Mouse (Mus musculus): ENCODE results near the gene Erbb4.
A peak's percentile ranks its signal among the peaks of the same experiment; 100 is the strongest.

Erbb4 gene

DNA sequence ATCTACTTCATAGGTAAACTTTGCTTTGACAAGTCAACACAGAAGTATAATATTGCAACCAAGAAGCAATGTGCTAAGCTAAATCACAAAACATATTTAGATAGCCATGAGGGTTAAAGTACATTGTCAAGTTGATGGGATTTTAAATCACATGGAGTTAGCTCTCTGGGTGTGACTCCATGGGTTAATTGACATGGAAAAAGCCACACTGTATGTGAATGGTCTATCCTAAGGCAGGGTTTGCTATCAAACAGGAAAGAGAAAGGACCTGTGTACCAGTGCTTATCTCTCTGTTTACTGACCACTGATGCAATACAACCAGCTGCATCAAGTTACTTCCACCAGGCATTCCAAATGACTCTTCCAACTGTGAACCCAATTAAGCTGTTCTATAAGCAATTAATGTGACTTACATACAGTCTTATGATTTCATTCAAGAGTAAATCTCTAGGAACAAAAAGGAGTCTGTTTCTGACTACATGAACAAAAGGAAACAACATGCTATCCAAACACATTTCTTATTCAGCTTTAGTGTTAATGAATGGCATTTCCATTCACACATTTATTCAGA, 641.4 kb downstream of the Erbb4 start:
- DNase-seq = peak; percentile 80

DNA sequence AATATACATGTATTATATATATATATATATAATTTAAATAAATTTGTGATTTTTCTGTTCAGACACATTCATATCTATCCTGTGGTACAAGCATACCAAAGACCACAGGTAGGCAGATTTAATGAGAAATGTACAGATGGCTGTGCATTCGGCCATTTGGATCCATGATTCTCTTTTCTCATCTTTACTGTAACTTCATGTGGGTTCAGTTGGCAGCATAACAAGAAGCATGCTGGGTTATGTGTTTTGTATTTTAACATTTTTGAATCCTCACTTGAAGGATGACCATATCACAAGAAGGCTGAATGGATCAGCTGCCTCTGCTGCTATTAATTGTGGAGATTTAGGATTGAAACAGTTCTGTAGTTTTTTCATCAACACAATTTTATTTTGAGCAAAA, 656.6 kb downstream of the Erbb4 start:
- no peak for DNase-seq

DNA sequence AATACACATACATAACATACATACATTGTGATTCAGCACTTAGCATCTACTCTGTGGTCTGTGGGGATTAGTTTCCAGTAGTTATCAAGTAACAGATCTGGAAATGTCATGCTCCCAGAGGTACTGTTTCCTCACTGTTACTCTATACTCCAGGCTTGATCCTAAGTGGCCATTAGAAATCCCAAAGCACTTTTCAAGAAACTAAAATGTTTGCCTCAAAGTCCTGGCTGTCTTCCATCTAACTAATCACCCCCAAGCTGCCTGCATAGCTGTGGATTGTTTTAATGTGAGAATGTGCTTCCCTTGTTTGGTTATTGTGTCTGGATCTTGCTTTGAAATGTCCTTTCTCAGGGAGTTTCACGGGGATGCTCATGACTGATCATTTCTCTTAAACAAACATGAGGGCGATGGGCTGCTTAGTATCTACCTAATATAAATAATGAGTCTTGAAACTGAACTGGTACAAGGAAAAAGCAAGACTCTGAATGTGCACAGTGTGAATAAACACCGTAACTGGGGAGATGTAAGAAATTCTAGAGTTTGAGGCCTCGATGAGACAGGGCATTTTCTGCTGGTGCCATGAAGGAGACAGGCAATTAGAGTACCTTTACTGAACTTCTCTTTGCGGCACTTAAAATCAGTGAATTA, 683.4 kb downstream of the Erbb4 start:
- peak; percentile 7 for DNase-seq

DNA sequence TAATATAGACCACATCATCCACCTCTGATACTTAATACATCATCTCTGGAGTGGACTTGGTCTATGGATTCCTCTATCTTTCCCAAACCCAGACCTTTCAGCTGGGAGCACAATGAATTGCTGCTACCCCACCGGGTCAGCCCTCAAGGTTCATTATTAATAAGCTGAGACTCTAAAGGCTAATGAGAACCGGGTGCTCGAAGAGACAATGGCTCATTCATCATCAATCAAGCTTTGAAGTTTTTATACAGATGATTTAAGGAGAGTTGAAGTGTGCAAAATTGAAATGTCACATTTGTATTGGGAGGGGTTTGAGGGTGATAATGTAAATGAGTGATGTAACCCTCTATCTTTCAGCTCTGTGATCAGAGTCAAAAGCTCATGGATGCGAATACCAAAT, 706.7 kb downstream of the Erbb4 start:
- peak; percentile 91 for DNase-seq

DNA sequence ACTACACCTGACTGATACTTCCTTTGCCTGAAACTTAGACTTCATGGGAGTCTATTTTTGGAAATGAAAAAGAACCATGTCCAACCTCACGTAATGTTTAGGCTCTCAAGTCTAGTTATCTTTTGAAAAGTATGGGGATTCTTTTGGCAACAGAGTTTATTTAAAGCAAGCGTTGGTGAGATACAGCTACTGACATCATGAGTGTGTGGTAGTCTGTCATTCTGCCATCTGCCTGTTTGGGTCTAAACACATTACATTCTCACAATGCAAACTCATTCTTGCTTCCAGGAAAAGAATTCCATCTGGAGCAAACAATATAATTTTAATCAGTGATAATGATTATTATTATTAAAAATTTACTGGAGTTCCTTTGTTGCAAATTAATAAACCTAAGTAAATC, 736.3 kb downstream of the Erbb4 start:
- DNase-seq = no peak

DNA sequence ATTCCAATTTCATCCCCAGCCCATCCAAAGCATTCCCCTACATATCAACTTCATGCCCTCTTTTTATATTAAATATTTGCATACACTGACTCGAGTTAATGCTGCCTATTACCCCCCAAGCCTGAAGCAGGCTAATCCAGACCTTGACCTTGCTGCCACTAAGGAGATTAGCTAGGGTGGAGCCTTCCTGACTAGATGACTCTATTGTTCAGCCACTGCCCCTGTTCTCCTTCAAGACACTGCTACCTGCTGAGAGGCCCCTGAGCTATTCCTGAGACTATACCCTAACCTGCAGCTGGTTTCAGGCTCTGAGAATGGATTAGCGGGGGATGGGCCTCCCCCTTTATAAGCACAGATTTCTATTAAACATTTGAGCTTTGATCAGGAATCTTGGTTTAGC, 774.1 kb downstream of the Erbb4 start:
- no peak for DNase-seq

DNA sequence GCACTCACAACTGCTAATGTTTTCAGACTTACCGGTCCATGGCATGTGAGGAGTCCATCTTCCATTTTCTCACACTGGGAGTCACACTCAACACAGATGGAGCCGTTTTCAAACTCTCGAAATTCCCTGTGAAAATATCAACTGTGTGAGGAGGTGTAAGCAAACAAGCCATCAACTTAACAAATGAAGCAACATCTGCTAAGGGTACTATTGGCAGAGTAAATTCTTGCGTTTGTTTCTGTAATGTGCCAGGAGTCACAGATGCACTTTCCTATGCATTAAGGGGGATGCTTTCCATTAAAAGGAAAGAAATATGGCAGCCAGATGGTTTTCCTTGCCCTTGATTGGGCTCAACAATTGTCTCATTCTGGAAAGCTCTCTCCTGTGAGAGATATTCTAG, 802.0 kb downstream of the Erbb4 start:
- DNase-seq = no peak

DNA sequence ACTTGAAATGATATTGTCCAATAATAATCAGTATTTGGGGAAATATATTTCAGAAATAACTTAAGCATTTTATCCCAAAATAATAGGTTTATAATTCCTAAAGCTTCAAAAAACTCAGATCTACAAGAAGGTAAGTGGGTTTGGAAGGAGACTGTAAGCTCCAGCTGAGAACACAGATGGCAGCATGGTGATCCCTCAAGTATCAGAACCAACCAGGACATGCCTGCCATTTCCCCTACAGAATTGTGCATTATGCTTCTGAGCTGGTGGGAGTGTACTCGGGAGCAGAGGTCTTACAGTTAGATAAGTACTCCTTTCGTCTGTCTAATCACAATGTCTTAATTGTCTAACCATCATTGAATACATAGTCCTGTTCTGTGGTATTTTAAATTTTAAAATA, 823.4 kb downstream of the Erbb4 start:
- no peak for DNase-seq

DNA sequence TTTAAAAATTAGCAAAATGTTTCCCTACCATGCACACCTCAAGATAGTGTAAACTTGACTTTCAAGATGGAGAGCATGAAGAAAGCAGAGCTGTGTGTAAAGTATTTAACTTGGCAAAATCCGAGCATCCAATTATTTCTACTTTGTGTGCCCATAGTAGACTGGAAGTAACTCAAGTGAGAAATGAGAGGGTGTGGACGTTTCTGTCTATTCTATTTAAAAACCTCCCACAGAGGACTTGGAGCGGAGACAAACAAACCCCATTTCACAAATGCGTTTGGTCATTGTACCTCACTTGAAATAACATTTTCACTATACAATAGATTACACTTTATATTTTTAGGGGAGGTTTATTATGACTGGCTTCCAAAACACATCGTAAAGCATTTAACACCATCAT, 832.0 kb downstream of the Erbb4 start:
- DNase-seq = peak; percentile 1

DNA sequence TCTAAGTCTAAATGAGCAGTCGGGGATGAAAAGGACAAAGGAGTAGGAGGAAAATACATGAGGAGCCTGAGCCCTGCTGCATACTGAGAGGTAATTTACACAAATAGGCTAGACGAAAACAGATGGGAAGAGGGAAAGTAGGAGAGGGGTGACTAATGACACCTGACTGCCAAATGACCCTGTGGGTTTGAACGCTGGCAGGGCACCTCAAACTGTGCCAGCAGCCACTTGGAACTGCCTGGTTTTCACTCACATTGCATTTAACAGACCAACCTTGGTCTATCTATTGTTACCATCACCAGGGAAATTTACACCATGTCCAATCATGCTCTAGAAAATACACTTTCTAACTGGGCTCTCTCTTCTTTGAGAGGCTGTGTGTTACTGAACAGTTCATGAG, 929.3 kb downstream of the Erbb4 start:
- DNase-seq = peak; percentile 9

DNA sequence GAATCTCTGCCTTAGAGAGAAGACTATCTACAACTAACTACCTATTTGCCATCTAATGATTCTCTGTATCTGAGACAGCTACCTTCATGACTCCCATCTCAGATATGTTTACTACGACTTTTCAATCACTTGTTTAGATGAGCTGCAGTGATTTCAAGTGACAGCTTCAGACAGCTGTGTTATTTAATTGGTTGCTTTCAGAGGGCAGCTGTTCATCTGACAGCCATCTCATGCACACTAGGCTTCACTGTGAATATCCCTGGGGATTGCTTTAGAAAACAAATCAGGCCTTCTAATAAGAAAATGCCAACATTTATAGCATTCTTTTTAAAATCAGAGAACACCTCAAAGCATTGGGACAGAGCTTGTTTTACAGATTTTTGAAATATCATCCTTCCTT, 952.6 kb downstream of the Erbb4 start:
- peak; percentile 46 for DNase-seq

DNA sequence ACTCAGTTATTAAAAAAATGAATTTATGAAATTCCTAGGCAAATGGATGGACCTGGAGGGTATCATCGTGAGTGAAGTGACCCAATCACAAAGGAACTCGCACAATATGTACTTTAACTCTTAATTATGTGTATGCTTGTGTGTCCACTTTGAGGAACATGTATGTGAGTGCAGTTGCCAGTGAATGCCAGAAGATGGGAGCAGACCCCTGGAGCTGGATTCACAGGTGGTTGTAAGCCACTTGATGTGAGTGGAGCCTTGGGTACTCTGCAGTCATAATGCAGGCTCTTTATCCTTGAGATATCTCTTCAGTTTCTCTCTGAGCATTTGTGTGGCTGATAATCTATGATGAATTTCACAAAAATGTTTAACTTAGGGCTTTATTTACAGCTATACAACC, 957.3 kb downstream of the Erbb4 start:
- no peak for DNase-seq

DNA sequence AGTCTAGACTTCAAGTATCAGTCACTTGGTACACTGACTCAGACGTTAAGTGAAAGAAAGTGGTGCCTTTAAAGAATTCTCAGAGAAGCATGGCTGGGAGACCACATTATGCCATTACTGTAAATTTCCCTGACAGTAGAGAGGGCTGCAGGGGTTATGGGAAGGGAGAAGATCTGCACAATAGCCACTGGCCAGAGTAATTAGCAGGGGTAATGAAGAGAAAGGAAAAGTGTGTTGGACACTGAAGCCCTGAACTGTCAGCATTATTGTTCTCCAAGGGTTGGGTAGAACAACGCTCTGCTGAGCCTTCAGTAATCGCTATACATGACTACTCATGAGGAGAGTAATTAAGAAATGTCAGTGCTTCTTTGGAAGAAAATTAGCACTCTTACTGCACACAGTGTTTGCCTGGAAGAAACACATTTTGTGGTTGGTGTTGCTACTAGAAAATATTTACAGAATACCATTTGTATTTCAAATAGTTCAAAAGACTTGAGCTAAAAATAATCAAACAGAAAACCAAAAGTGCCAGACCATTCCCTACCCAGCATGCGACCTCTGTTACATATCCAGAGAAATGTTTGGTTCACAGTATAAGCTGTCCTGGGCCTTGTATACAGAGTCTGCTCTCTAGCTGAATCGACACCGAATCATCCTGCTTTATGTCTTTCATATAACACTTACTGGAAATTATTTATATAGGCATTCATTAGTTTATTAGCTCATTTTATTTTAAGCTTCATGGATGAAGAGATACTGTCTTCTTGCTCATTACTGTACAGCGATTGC, 965.1 kb downstream of the Erbb4 start:
- peak; percentile 92 for DNase-seq

DNA sequence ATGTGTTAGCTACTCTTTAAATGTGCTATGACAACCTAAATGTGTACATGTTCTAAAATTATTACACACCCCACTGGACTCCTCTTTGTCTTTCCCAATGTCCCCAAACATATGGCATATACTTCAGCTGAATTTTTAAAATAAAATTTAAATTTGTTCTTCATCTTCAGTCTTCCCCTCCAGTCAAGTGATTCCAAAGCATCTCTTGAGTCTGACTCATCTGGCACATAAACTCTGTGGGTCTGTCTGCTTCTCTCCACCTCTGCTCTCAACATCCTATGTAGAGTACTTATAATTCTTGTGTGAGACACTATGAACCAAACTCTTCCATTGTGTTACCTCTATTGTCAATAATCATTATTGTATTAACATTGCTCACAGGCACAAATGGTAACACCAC, 972.9 kb downstream of the Erbb4 start:
- no peak for DNase-seq

DNA sequence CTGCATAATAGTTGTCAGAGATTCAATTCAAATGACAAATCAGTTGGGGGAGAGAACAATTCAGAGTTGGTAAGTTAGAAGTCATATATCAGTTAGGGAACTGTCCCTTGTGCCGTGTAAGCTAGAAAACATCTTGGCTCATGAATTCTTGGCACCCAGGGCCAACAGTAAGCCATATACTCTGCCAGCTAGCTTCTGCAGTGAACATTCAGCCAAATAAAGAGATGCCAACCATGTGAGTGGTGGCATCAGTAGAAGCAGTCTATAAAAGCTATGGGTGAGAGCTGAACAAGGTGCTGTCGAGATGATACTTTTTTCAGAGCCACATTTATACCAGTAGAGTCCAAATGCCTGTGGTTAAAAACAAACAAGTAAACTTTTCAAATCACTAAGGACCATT, 973.4 kb downstream of the Erbb4 start:
- DNase-seq = no peak

DNA sequence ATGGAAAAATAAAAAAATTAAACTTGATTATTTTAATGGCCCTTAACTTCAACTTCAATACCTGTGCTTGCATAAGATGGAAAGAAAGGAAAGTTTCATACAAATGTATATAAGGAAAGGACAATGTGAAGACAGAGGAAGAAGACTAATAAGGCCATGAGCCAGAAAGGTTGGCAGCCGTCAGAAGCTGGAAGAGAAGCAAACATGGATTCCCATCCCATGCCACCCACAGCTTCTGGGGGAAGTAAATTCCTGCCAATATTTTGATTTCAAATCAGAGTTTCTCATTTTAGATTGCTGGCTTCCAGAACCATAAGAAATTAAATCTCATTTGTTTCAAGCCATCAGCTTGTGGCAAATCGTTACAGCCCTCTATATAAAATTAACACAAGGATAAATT, 984.3 kb downstream of the Erbb4 start:
- DNase-seq = no peak

DNA sequence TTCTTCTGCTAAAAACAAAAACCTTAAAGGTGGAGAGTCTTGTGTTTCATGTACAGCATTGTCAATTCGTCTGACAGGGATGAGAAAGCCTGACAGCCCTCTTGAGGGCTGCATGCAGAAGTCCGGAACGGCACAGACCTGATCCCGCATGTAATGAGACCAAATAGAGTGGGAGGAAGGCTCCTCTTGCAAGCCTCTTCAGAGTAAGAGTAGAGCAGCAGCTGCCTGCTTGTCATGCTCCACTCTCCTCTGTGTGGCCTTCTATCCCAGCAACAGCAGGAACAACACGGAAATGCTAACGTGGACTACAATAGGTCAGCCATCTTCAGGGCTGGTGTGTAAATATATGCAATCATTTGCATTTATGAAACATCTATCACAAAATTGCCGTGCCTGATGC, 987.5 kb downstream of the Erbb4 start:
- DNase-seq = no peak

DNA sequence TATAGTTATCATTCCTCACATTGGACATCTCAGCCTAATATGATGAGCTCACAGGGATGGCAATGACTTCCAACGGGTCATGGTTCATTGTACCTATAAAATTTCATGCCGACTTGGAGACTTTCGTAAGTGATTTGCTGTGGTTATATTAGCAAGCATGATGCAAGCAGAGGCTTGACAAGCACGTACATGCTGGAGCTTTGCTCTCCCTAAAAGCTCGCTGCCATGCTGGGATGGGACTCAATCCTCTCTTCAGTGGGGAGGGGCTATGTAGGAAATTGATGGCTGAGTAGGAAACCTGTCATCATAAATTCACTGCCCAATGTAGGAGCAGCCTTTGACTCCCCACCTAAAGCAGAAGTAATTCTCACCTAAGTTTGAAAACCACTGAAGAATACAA, 992.1 kb downstream of the Erbb4 start:
- DNase-seq = no peak

DNA sequence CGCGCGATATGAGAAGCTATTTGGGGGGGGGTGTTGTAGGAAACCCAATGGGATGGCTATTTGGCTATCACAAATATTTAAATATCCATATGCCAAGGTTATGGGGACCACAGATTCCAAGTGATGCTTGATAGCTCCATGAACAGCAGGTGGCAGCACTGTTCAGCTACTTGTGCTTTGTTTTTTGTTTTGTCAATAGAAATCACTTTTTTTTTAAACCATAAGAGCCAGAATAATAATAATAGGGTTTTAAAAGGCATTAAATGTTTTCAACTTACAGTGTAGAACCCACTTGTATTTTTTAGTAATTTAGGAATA, 1001.4 kb downstream of the Erbb4 start:
- DNase-seq = peak; percentile 48

DNA sequence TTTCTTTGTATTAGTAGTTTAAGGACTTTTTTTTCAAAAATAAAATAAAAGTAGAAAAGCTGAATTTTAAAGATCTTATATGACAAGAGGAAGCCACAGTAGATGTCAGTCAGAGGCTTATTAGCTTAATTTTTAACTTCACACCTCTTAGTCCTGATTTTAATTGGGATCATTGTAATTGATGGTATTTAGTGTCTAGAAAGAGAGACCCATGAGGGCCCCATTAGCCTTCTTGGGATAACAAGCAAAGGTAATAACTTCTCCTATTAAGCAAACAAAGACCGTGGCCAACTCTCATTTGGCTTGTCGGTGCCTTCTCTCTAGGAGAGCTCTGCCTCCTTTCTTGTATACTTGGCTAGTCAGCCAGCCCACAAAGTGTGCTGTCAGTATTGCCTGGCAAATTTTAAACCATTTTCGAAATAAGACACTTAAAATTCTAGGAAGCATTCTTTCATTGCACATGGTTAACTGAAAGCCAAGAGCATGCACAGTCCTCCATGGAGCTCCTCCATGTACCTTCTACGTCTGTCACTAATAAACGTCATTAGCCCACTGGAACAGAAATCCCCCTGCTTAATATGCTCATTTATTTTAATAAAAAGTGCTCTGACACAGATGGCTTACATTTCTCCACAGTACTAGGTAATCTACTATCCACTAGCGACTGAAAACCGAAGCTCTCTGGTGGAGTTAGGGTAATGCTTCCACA, 1001.9 kb downstream of the Erbb4 start:
- no peak for DNase-seq

DNA sequence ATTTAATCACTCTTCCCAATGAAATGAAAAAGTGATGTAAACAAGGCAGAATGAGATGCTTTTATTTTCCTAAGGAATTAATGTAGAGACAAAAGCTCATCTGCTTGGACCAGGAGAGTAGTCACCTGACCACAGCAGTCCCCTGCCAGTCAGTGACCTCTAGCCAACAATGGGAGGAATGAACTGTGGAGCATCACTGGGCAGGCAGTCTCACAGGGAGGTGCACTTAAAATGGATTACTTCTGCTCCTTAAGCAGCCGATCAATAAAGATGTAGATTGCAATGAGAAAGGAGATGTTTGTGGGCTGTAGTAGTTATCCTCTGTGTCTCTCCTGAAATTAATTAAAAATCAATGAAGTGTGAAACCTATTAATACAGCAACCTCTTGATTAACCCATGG, 1018.2 kb downstream of the Erbb4 start:
- peak; percentile 8 for DNase-seq

DNA sequence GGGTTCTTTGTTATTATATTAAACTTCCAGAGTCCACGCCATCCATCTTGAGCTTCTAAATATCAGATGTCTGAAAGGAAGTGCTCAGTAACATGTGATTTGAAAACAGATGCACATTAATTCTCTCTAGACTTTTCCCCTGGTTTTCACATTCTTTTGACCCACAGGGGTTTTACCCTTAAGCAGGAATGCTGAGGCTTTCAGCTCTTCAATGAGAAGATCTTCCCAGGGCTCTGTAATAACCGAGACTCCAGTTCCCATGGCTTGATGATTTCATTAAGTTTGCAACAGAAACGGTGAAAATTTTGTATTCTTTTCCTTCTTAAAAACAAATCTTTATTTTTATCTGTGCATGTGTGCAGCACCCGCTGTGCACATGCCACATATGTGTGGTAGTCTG, 1051.4 kb downstream of the Erbb4 start:
- DNase-seq = no peak

DNA sequence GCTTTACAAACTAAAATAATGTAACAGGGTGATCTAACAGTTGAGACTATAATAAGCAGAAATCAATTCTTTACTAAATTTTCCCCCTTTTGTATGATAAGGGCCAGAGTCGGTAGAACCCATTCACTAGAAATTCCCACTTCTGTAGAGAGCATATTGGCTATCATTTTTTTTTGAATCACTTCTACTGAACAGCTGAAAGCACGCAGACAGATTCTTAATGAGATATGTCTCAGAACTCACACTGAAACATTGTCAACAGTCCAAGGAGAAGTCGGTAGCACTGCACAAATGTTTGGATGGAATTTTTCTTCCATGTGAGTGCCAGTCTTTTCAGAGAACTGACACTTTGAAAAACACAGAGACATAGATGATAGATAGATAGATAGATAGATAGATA, 1053.1 kb downstream of the Erbb4 start:
- DNase-seq = no peak

DNA sequence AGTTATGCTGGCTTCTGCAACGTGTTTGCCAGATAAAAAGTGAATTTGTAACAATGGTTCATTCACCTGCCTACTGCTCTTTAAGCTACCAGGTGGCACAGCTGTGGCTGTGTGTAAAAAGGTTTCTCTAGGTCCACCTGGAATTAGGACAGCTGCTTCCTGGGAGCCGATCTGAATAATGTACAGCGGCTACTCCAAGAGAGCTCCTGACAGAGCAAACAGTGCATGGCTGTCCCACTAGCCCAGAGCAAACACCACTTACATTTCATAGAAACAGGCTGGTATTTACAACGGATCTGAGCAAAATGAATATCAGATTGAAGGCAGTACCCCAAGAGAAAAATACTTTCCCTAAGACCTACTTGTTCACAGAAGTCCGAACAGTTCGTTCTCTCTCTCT, 1058.0 kb downstream of the Erbb4 start:
- DNase-seq = peak; percentile 23
